Mouse (Mus musculus) olfactory bulb, adult 2 months (tissue): ENCODE measurements around the gene Rbm14.

Source experiments
- CTCF ChIP-seq: fragments of 200-500 bp; IDR thresholded peaks from 2 replicates; pipeline ENCODE4 v1.5.1; 2012; ENCODE audit warnings: low read depth, mild to moderate bottlenecking, low read length, moderate library complexity; ENCODE audit not compliant: insufficient read depth
- POLR2A ChIP-seq: fragments of 200-500 bp; IDR thresholded peaks from 2 replicates; pipeline ENCODE4 v1.6.1; 2012; ENCODE audit warnings: mild to moderate bottlenecking, low read depth, low read length, moderate library complexity; ENCODE audit not compliant: insufficient read depth

DNA sequence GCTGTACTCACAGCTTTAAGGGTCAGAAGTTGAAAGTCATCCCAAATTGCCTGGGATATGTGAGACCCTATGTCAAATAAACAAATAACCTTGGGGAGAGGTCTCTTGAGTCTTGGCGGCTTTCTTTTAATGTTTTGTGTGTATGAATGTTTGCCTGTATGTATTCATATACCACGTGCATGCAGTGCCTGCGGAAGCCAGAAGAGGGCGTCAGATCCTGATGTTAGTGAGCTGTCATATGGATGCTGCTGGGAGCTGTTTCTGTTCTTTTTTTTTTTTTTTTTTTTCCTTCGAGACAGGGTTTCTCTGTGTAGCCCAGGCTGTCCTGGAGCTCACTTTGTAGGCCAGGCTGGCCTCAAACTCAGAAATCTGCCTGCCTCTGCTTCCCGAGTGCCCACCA is 1.6 kb upstream of the Rbm14 start:
- TF ChIP-seq CTCF (no peak), POLR2A (no peak)
